Mouse (Mus musculus): ENCODE results near the gene Trpc4ap. TPM values are rescaled to one million over a fixed set of nuclear protein-coding genes. Genes with fewer than 3 reads are reported as not detected.

Gene Trpc4ap
- polyA plus RNA-seq, 1 experiment from 2014 or later, result 152 TPM

DNA sequence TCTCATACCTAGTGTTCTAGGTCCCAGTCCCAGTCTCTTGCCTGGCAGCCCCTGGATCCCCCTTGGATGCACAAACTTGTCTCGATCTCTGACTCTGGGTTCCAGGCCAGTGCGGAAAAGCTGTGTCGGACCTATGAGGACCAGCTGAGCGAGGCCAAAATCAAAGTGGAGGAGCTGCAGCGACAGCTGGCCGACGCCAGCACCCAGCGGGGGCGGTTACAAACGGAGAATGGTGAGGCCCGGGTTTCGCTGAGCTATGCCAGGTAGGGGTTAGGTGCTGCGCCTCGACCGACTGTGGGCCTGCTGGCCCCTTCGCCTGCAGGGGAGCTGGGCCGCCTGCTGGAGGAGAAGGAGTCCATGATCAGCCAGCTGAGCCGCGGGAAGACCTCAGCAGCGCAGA is 62.0 kb downstream of the Trpc4ap start:
- no peak for ATAC-seq
- H3K27me3 ChIP-seq (ENCODE audit: control insufficient read depth, insufficient read depth, low read depth, low read length), result peaks cover 36% of the 10 kb centered on the region
- no peak overlapping the region for H3K9ac ChIP-seq (ENCODE audit: low read depth, low read length)
- no peak overlapping the region for H3K27ac ChIP-seq (ENCODE audit: low read length)
- WGBS, result 34% methylated on average over 20 of the region's 20 CpGs
- H3K4me2 ChIP-seq (ENCODE audit: low read length), result no peak overlapping the region
- no peak overlapping the region for H3K4me3 ChIP-seq (ENCODE audit: low read depth, low read length)
- H3K9me3 ChIP-seq (replicated peaks; ENCODE audit: control insufficient read depth, low read length, poor library complexity, severe bottlenecking), result no peaks in the 10 kb centered on the region
- peaks cover 18% of the 10 kb centered on the region for H3K36me3 ChIP-seq (ENCODE audit: control insufficient read depth, insufficient read depth, low read length)
- H3K4me1 ChIP-seq (ENCODE audit: control insufficient read depth, insufficient read depth, low read length), result peaks cover 10% of the 10 kb centered on the region

DNA sequence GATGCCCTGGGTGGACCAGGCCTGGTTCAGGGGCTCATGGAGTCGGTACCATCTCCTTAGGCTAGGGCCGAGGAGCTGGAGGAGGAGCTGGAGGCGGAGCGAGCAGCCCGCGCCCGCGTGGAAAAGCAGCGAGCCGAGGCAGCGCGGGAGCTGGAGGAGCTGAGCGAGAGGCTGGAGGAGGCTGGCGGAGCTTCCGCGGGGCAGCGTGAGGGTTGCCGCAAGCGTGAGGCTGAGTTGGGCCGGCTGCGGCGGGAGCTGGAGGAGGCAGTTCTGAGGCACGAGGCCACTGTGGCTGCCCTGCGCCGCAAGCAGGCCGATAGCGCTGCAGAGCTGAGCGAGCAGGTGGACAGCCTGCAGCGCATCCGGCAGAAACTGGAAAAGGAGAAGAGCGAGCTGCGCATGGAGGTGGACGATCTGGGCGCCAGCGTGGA is 62.9 kb downstream of the Trpc4ap start:
- Histone ChIP-seq H3K27ac (ENCODE audit: low read length) (peak overlapping the region; percentile 29; the same call in 1 of the 2 replicates), H3K36me3 (ENCODE audit: control insufficient read depth, insufficient read depth, low read length) (peaks cover 9% of the 10 kb centered on the region; the same call in 1 of the 2 replicates), H3K9ac (ENCODE audit: low read depth, low read length) (peak overlapping the region; percentile 68), H3K9me3 (replicated peaks; ENCODE audit: control insufficient read depth, low read length, poor library complexity, severe bottlenecking) (no peaks in the 10 kb centered on the region), H3K4me3 (ENCODE audit: low read depth, low read length) (peak overlapping the region; percentile 41), H3K4me1 (ENCODE audit: control insufficient read depth, insufficient read depth, low read length) (peaks cover 10% of the 10 kb centered on the region), H3K27me3 (ENCODE audit: control insufficient read depth, insufficient read depth, low read depth, low read length) (peaks cover 36% of the 10 kb centered on the region), H3K4me2 (ENCODE audit: low read length) (peak overlapping the region; percentile 78)
- WGBS, result 2% methylated on average over 31 of the region's 35 CpGs
- ATAC-seq, result peak; percentile 44; the same call in 1 of the 2 replicates

DNA sequence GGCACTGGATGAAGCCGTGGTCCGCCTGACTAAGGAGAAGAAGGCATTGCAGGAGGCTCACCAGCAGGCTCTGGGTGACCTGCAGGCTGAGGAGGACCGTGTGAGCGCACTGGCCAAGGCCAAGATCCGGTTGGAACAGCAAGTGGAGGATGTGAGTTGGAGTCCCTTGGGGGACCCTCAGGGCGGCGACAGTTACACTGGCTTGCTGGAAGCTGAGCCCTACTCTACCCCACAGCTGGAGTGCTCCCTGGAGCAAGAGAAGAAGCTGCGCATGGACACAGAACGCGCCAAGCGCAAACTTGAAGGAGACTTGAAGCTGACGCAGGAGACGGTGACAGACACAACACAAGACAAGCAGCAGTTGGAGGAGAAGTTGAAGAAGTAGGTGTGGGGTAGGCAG is 63.7 kb downstream of the Trpc4ap start:
- Histone ChIP-seq H3K4me3 (ENCODE audit: low read depth, low read length) (no peak overlapping the region), H3K9ac (ENCODE audit: low read depth, low read length) (peak overlapping the region; percentile 68; the same call in 1 of the 2 replicates), H3K9me3 (replicated peaks; ENCODE audit: control insufficient read depth, low read length, poor library complexity, severe bottlenecking) (no peaks in the 10 kb centered on the region), H3K4me2 (ENCODE audit: low read length) (no peak overlapping the region), H3K4me1 (ENCODE audit: control insufficient read depth, insufficient read depth, low read length) (peaks cover 10% of the 10 kb centered on the region), H3K27ac (ENCODE audit: low read length) (no peak overlapping the region), H3K36me3 (ENCODE audit: control insufficient read depth, insufficient read depth, low read length) (peaks cover 5% of the 10 kb centered on the region; the same call in 1 of the 2 replicates), H3K27me3 (ENCODE audit: control insufficient read depth, insufficient read depth, low read depth, low read length) (peaks cover 35% of the 10 kb centered on the region)
- WGBS, result 74% methylated on average over 13 of the region's 13 CpGs
- ATAC-seq, result no peak

DNA sequence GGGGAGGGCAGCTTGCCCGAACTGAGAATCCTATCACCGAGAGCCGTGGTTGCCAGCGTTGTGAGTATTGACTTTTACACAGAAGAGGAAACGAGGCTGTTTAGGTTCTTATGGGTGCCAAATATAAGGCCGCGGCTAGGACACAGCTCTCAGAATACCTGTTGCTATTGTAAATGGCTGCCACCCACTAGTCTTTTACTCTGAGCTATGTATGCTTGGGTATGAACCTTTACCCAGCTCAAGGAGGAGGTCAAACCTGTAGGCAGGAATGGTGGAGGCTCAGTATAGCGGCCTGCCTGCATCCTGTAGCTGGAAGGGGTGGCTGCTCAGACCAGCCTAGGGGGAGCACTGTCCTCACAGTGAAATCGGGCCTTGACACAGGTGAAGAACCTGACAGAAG is 64.1 kb downstream of the Trpc4ap start:
- Histone ChIP-seq H3K4me3 (ENCODE audit: low read depth, low read length) (no peak overlapping the region), H3K4me1 (ENCODE audit: control insufficient read depth, insufficient read depth, low read length) (peaks cover 10% of the 10 kb centered on the region), H3K9ac (ENCODE audit: low read depth, low read length) (no peak overlapping the region), H3K4me2 (ENCODE audit: low read length) (no peak overlapping the region), H3K9me3 (replicated peaks; ENCODE audit: control insufficient read depth, low read length, poor library complexity, severe bottlenecking) (no peaks in the 10 kb centered on the region), H3K36me3 (ENCODE audit: control insufficient read depth, insufficient read depth, low read length) (peaks cover 2% of the 10 kb centered on the region; the same call in 1 of the 2 replicates), H3K27ac (ENCODE audit: low read length) (no peak overlapping the region), H3K27me3 (ENCODE audit: control insufficient read depth, insufficient read depth, low read depth, low read length) (peaks cover 31% of the 10 kb centered on the region)
- WGBS, result 83% methylated on average over 9 of the region's 9 CpGs
- ATAC-seq, result no peak

DNA sequence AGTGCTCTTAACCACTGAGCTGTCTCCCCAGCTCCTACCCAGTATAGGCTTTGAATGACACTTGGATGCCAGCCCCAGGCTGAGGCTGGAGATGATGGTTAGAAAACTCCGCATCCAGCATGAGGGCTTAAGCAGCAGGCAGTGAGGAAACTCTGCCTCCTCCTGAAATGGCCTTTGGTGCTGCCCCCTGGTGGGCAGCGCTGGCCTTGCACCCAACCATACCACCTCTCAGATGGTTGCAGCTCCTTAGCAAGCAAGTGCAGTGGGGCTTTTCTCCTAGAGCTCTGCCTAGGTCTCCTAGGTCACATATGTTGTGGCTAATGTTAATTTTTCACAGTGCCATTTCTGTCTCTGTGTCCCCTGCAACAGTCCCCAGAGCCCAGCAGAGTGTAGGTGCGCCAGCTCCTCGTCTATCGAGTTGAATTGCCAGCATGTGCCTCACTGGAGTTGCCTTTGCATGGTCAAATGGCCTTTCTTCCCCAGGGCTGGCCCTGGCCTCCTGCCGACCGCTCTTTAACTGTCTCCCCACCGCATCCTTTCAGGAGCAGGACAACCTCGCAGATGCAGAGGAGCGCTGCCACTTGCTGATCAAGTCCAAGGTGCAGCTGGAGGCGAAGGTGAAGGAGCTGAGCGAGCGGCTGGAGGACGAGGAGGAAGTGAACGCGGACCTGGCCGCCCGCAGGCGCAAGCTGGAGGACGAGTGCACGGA is 65.0 kb downstream of the Trpc4ap start:
- 0 out of 2 replicates have a peak overlapping the region, but pooled peaks have one; percentile 3 for H3K9ac ChIP-seq (ENCODE audit: low read depth, low read length)
- peaks cover 22% of the 10 kb centered on the region for H3K27me3 ChIP-seq (ENCODE audit: control insufficient read depth, insufficient read depth, low read depth, low read length)
- H3K4me1 ChIP-seq (ENCODE audit: control insufficient read depth, insufficient read depth, low read length), result peaks cover 10% of the 10 kb centered on the region
- H3K4me2 ChIP-seq (ENCODE audit: low read length), result no peak overlapping the region
- no peaks in the 10 kb centered on the region for H3K9me3 ChIP-seq (replicated peaks; ENCODE audit: control insufficient read depth, low read length, poor library complexity, severe bottlenecking)
- 49% methylated on average over 21 of the region's 21 CpGs for WGBS
- H3K4me3 ChIP-seq (ENCODE audit: low read depth, low read length), result no peak overlapping the region
- H3K27ac ChIP-seq (ENCODE audit: low read length), result no peak overlapping the region
- no peaks in the 10 kb centered on the region for H3K36me3 ChIP-seq (ENCODE audit: control insufficient read depth, insufficient read depth, low read length)
- ATAC-seq, result no peak

DNA sequence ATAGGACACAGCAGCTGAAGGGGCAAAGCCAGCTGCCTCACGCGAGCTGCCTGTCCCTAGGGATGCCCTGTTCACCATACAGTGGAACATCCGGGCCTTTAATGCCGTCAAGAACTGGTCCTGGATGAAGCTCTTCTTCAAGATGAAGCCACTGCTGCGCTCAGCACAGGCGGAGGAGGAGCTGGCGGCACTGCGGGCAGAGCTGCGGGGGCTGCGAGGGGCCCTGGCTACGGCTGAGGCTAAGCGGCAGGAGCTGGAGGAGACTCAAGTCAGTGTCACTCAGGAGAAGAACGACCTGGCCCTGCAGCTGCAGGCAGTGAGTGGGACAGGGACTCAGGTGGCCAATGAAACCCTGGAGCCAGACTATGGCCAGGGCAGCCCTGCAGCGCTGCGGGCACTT is 65.9 kb downstream of the Trpc4ap start:
- no peak for ATAC-seq
- Histone ChIP-seq H3K9me3 (replicated peaks; ENCODE audit: control insufficient read depth, low read length, poor library complexity, severe bottlenecking) (no peaks in the 10 kb centered on the region), H3K4me1 (ENCODE audit: control insufficient read depth, insufficient read depth, low read length) (peaks cover 10% of the 10 kb centered on the region), H3K36me3 (ENCODE audit: control insufficient read depth, insufficient read depth, low read length) (no peaks in the 10 kb centered on the region), H3K4me3 (ENCODE audit: low read depth, low read length) (no peak overlapping the region), H3K9ac (ENCODE audit: low read depth, low read length) (0 out of 2 replicates have a peak overlapping the region, but pooled peaks have one; percentile 6), H3K4me2 (ENCODE audit: low read length) (no peak overlapping the region), H3K27me3 (ENCODE audit: control insufficient read depth, insufficient read depth, low read depth, low read length) (peaks cover 13% of the 10 kb centered on the region), H3K27ac (ENCODE audit: low read length) (no peak overlapping the region)
- 50% methylated on average over 15 of the region's 15 CpGs for WGBS

DNA sequence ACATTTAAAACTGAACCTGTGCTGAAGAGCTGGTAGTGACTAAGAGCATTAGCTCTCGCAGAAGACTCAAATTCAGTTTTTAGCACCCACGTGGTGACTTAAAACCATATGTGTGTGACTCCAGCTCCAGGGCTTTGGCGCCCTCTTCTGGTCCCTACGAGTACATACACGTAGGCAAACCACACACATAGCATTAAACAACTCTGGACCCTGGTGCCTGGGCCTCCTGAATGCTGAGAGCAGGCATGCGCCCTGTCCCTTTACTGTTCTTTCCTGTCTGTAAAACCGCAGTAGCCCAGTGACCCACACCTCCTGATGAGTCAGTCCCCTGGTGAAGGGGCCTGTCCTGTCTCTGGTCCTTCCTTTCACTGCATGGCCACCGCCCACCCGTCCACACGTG is 67.5 kb downstream of the Trpc4ap start:
- peaks cover 7% of the 10 kb centered on the region for H3K27me3 ChIP-seq (ENCODE audit: control insufficient read depth, insufficient read depth, low read depth, low read length)
- H3K4me3 ChIP-seq (ENCODE audit: low read depth, low read length), result no peak overlapping the region
- H3K27ac ChIP-seq (ENCODE audit: low read length), result no peak overlapping the region
- no peaks in the 10 kb centered on the region for H3K9me3 ChIP-seq (replicated peaks; ENCODE audit: control insufficient read depth, low read length, poor library complexity, severe bottlenecking)
- 34% methylated on average over 10 of the region's 10 CpGs for WGBS
- H3K4me1 ChIP-seq (ENCODE audit: control insufficient read depth, insufficient read depth, low read length), result peaks cover 7% of the 10 kb centered on the region
- ATAC-seq, result no peak
- H3K9ac ChIP-seq (ENCODE audit: low read depth, low read length), result no peak overlapping the region
- H3K4me2 ChIP-seq (ENCODE audit: low read length), result no peak overlapping the region
- no peaks in the 10 kb centered on the region for H3K36me3 ChIP-seq (ENCODE audit: control insufficient read depth, insufficient read depth, low read length)

DNA sequence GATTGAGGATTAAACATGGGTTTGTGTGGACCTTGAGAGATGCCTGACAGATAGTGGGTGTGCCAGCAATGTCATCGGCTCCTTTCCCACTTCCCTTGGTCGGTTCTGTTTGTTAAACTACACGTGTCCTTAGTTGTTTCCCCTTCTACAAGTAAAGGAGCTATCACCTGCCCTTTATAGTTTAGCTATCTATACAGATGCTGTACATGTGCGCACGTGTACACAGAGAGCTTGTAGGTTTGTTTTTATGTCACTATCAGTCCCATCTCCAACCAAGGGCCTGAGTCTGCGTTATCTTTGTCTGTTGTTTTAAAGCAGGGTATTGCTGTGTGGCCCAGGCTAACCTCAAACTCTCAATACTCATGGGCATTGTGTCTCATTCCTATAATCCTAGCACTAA is 68.2 kb downstream of the Trpc4ap start:
- Histone ChIP-seq H3K9ac (ENCODE audit: low read depth, low read length) (no peak overlapping the region), H3K9me3 (replicated peaks; ENCODE audit: control insufficient read depth, low read length, poor library complexity, severe bottlenecking) (no peaks in the 10 kb centered on the region), H3K27ac (ENCODE audit: low read length) (no peak overlapping the region), H3K4me3 (ENCODE audit: low read depth, low read length) (no peak overlapping the region), H3K27me3 (ENCODE audit: control insufficient read depth, insufficient read depth, low read depth, low read length) (peaks cover 7% of the 10 kb centered on the region), H3K4me2 (ENCODE audit: low read length) (no peak overlapping the region), H3K36me3 (ENCODE audit: control insufficient read depth, insufficient read depth, low read length) (no peaks in the 10 kb centered on the region), H3K4me1 (ENCODE audit: control insufficient read depth, insufficient read depth, low read length) (peaks cover under 1% of the 10 kb centered on the region; the same call in 1 of the 2 replicates)
- ATAC-seq, result no peak
- WGBS, result 93% methylated on average over 6 of the region's 6 CpGs

DNA sequence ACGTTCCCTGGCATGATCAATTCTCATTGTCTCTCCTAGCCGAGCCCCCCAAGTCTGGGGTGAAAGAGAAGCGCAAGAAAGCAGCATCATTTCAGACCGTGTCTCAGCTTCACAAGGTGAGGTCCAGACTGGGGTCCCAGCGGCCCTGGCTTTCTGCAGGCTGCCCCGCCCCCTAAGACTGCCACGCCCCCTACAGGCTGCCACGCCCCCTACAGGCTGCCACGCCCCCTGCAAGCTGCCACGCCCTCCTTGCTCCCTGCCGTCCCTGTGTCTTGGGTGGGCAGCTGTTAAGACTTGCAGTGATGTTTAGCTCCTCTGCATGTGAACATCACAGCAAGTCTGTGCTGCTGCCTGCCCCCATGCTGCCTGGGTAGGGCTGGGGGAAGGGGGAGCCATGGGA is 69.6 kb downstream of the Trpc4ap start:
- no peaks in the 10 kb centered on the region for H3K9me3 ChIP-seq (replicated peaks; ENCODE audit: control insufficient read depth, low read length, poor library complexity, severe bottlenecking)
- no peak overlapping the region for H3K4me3 ChIP-seq (ENCODE audit: low read depth, low read length)
- H3K4me1 ChIP-seq (ENCODE audit: control insufficient read depth, insufficient read depth, low read length), result no peaks in the 10 kb centered on the region
- WGBS, result 46% methylated on average over 6 of the region's 11 CpGs
- H3K27me3 ChIP-seq (ENCODE audit: control insufficient read depth, insufficient read depth, low read depth, low read length), result peaks cover under 1% of the 10 kb centered on the region; the same call in 1 of the 2 replicates
- H3K4me2 ChIP-seq (ENCODE audit: low read length), result no peak overlapping the region
- H3K9ac ChIP-seq (ENCODE audit: low read depth, low read length), result no peak overlapping the region
- no peak for ATAC-seq
- no peaks in the 10 kb centered on the region for H3K36me3 ChIP-seq (ENCODE audit: control insufficient read depth, insufficient read depth, low read length)
- no peak overlapping the region for H3K27ac ChIP-seq (ENCODE audit: low read length)

All from midbrain, embryonic 16.5 days (tissue).